Mouse (Mus musculus): Measurements from ENCODE around the gene Wars. TPM values are rescaled to one million over a fixed set of nuclear protein-coding genes. Genes with fewer than 3 reads are reported as not detected.

Gene Wars
- polyA plus RNA-seq (2015; fragmentation: Nextera tagmentation; extraction: Ambion mirVana): 58.1 and 63.0 TPM in 2 replicates

- Histone ChIP-seq H3K9ac (ENCODE audit: low read length) (peak within 1 kb of the TSS; percentile 82), H3K4me3 (ENCODE audit: low read length) (peak within 1 kb of the TSS; percentile 79), H3K4me2 (ENCODE audit: low read depth, low read length) (peak within 1 kb of the TSS; percentile 84), H3K4me1 (ENCODE audit: control insufficient read depth, insufficient read depth, low read length) (peaks cover 14% of the 10 kb centered on the region), H3K36me3 (ENCODE audit: control insufficient read depth, insufficient read depth) (no peaks in the 10 kb centered on the region; the same call in 1 of the 2 replicates), H3K27ac (ENCODE audit: low read length) (peak within 1 kb of the TSS; percentile 7; the same call in 1 of the 2 replicates), H3K27me3 (ENCODE audit: control insufficient read depth, insufficient read depth, low read length) (no peaks in the 10 kb centered on the region), H3K9me3 (replicated peaks; ENCODE audit: control insufficient read depth, low read length) (no peaks in the 10 kb centered on the region)
- WGBS: under 1% methylated on average over 57 of the region's 58 CpGs
- peak; percentile 100 for ATAC-seq (replicated peaks; ENCODE audit: extremely low read depth, insufficient read depth, low FRiP score)
Measured at GRCm38 (mm10) chr12:108893715-108894431, at the start of gene Wars. Gene Wars (minus strand): TSS chr12:108894174.

- Histone ChIP-seq H3K4me2 (ENCODE audit: low read depth, low read length) (no peak overlapping the region), H3K27ac (ENCODE audit: low read length) (no peak overlapping the region), H3K9me3 (replicated peaks; ENCODE audit: control insufficient read depth, low read length) (no peaks in the 10 kb centered on the region), H3K36me3 (ENCODE audit: control insufficient read depth, insufficient read depth) (no peaks in the 10 kb centered on the region), H3K27me3 (ENCODE audit: control insufficient read depth, insufficient read depth, low read length) (no peaks in the 10 kb centered on the region), H3K4me3 (ENCODE audit: low read length) (no peak overlapping the region), H3K4me1 (ENCODE audit: control insufficient read depth, insufficient read depth, low read length) (no peaks in the 10 kb centered on the region), H3K9ac (ENCODE audit: low read length) (no peak overlapping the region)
- no peak for ATAC-seq (replicated peaks; ENCODE audit: extremely low read depth, insufficient read depth, low FRiP score)
- WGBS: 82% methylated on average over 14 of the region's 14 CpGs
Measured at GRCm38 (mm10) chr12:108942203-108942923, 48.4 kb upstream of the Wars start.

DNA sequence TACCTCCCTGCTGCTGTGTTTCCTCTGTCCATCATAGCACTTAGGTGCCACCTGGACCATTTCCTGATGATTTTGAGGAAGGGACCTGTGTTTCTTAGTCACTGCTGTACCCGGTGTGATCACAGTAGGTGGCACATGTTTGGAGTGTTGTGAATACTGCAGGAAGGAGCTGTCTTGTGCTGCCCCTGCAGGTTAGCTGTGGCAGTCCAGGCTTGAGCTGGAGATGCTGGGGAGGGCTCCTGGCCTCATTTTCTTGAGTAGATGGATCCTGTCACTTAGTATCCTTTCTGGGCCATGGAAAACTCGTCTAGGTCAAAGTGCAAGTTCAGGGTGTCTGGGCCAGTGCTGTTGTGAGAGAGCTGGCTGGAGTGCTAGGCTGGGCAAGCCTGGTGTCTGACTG is 47.3 kb upstream of the Wars start:
- Histone ChIP-seq H3K27ac (ENCODE audit: low read length) (no peak overlapping the region), H3K27me3 (ENCODE audit: control insufficient read depth, insufficient read depth, low read length) (no peaks in the 10 kb centered on the region), H3K4me1 (ENCODE audit: control insufficient read depth, insufficient read depth, low read length) (peaks cover 8% of the 10 kb centered on the region), H3K36me3 (ENCODE audit: control insufficient read depth, insufficient read depth) (no peaks in the 10 kb centered on the region), H3K9me3 (replicated peaks; ENCODE audit: control insufficient read depth, low read length) (no peaks in the 10 kb centered on the region), H3K4me3 (ENCODE audit: low read length) (no peak overlapping the region), H3K4me2 (ENCODE audit: low read depth, low read length) (no peak overlapping the region), H3K9ac (ENCODE audit: low read length) (no peak overlapping the region)
- no peak for ATAC-seq (replicated peaks; ENCODE audit: extremely low read depth, insufficient read depth, low FRiP score)
- 52% methylated on average over 2 of the region's 2 CpGs for whole genome bisulfite sequencing

DNA sequence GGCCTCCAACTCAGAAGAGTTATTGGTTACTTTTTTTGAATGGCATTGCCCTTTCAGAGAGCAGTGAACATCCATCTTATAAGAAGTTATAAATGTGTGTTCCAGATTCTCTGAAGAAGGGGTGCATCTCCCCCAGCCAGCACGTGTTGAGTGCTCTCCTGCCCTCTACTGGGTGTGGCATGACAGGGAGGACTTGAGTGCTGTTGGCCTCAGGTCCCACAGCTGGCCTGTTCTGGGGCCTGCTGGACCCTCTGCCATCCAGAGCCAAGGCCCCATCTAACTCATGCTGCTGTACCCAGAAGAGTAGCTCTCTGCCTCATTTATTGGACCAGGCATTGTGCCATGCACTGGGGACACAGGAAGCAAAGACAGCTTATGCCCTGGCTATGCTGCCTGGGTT is 46.3 kb upstream of the Wars start:
- H3K27ac ChIP-seq (ENCODE audit: low read length): no peak overlapping the region
- H3K36me3 ChIP-seq (ENCODE audit: control insufficient read depth, insufficient read depth): no peaks in the 10 kb centered on the region
- 44% methylated on average over 1 of the region's 1 CpGs for WGBS
- peaks cover 10% of the 10 kb centered on the region for H3K4me1 ChIP-seq (ENCODE audit: control insufficient read depth, insufficient read depth, low read length)
- H3K4me3 ChIP-seq (ENCODE audit: low read length): no peak overlapping the region
- ATAC-seq (replicated peaks; ENCODE audit: extremely low read depth, insufficient read depth, low FRiP score): no peak
- H3K9me3 ChIP-seq (replicated peaks; ENCODE audit: control insufficient read depth, low read length): no peaks in the 10 kb centered on the region
- H3K27me3 ChIP-seq (ENCODE audit: control insufficient read depth, insufficient read depth, low read length): no peaks in the 10 kb centered on the region
- no peak overlapping the region for H3K9ac ChIP-seq (ENCODE audit: low read length)
- H3K4me2 ChIP-seq (ENCODE audit: low read depth, low read length): no peak overlapping the region

DNA sequence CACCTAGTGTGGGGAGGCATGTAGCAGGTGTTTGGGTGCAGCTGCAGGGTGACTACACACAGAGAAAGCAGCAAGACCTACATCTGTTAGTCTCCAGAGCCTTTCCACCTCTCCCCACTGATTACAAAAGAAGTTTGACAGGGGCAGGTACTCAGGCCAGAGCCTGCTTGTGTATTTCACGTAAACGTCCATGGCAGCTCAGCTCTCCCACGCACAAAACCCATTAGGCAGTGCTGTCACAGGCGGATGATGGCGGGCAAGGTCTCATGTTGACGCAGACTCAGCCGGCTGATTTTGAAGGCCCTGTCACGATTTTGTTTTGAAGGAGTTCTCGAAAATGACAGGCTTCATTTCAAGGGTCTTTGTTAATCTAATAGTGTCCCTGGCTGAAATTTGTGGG is 45.3 kb upstream of the Wars start:
- Histone ChIP-seq H3K9me3 (replicated peaks; ENCODE audit: control insufficient read depth, low read length) (no peaks in the 10 kb centered on the region), H3K4me3 (ENCODE audit: low read length) (no peak overlapping the region), H3K27ac (ENCODE audit: low read length) (peak overlapping the region; percentile 27; the same call in 1 of the 2 replicates), H3K9ac (ENCODE audit: low read length) (no peak overlapping the region), H3K4me2 (ENCODE audit: low read depth, low read length) (no peak overlapping the region), H3K36me3 (ENCODE audit: control insufficient read depth, insufficient read depth) (no peaks in the 10 kb centered on the region), H3K27me3 (ENCODE audit: control insufficient read depth, insufficient read depth, low read length) (no peaks in the 10 kb centered on the region), H3K4me1 (ENCODE audit: control insufficient read depth, insufficient read depth, low read length) (peaks cover 10% of the 10 kb centered on the region)
- 81% methylated on average over 9 of the region's 9 CpGs for WGBS
- no peak for ATAC-seq (replicated peaks; ENCODE audit: extremely low read depth, insufficient read depth, low FRiP score)

DNA sequence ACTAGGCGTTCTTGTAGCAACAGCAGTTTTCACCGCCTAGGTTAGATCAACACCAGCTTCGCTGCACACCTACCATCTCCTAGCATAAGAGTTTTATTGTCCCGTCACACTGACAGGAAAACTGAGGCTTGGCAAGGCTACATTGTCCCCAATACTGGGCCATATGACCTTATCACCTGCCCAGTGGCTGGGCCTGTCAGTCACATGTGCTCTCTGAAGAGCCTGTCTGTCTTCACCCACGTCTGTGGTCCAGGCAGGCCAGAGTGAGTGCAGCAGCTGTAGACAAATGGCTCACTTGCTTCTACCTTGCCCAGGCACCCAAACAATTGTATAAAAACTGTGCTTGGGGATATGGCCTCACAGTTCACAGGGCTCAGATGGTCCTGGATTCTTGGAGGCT is 44.9 kb upstream of the Wars start:
- Histone ChIP-seq H3K27me3 (ENCODE audit: control insufficient read depth, insufficient read depth, low read length) (no peaks in the 10 kb centered on the region), H3K9me3 (replicated peaks; ENCODE audit: control insufficient read depth, low read length) (no peaks in the 10 kb centered on the region), H3K27ac (ENCODE audit: low read length) (peak overlapping the region; percentile 21; the same call in 1 of the 2 replicates), H3K4me1 (ENCODE audit: control insufficient read depth, insufficient read depth, low read length) (peaks cover 10% of the 10 kb centered on the region), H3K9ac (ENCODE audit: low read length) (no peak overlapping the region), H3K36me3 (ENCODE audit: control insufficient read depth, insufficient read depth) (no peaks in the 10 kb centered on the region), H3K4me3 (ENCODE audit: low read length) (no peak overlapping the region), H3K4me2 (ENCODE audit: low read depth, low read length) (no peak overlapping the region)
- ATAC-seq (replicated peaks; ENCODE audit: extremely low read depth, insufficient read depth, low FRiP score): no peak
- whole genome bisulfite sequencing: 73% methylated on average over 5 of the region's 5 CpGs

DNA sequence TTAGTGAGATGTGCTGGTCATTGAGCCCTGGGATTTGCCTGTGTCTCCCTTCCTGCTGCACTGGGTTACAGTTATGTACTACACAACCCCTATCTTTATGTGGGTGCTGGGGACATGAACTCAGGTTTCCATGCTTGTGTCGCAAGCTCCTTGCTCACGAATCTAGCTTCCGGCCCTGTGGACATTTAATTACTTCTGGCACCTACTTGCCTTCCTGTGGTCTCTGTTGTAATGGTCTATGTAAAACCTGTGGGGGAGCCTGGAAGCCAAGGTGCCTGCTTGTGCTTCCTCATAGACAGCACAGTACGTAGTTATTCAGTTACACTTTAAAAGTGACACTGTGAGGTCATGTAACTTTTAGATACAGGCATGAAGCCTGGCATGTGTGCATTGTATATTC is 43.5 kb upstream of the Wars start:
- 79% methylated on average over 4 of the region's 4 CpGs for WGBS
- no peak for ATAC-seq (replicated peaks; ENCODE audit: extremely low read depth, insufficient read depth, low FRiP score)
- Histone ChIP-seq H3K4me2 (ENCODE audit: low read depth, low read length) (no peak overlapping the region), H3K4me3 (ENCODE audit: low read length) (no peak overlapping the region), H3K4me1 (ENCODE audit: control insufficient read depth, insufficient read depth, low read length) (peaks cover 10% of the 10 kb centered on the region), H3K36me3 (ENCODE audit: control insufficient read depth, insufficient read depth) (no peaks in the 10 kb centered on the region), H3K9ac (ENCODE audit: low read length) (no peak overlapping the region), H3K27me3 (ENCODE audit: control insufficient read depth, insufficient read depth, low read length) (no peaks in the 10 kb centered on the region), H3K9me3 (replicated peaks; ENCODE audit: control insufficient read depth, low read length) (no peaks in the 10 kb centered on the region), H3K27ac (ENCODE audit: low read length) (no peak overlapping the region; the same call in 1 of the 2 replicates)

DNA sequence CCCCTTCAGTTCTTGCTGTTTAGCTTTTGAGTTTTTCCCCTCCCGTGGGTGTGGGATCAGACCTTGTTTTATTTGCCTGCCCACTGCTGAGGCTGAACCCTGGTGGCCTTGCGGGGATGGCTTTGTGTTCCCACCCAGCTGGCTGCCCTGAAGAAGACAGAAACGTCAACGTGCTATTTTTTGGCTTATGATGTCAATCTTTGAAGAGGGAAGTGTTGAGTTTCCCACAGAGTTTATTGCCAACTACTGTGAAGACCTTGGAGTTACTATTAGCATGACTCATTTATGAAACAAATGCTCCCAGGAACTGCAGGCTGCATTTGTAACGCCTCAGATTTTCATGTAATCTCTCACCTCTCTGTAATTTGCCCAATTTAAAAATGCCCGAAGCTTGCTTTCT is 42.9 kb upstream of the Wars start:
- ATAC-seq (replicated peaks; ENCODE audit: extremely low read depth, insufficient read depth, low FRiP score): no peak
- H3K36me3 ChIP-seq (ENCODE audit: control insufficient read depth, insufficient read depth): no peaks in the 10 kb centered on the region
- 36% methylated on average over 6 of the region's 6 CpGs for WGBS
- peak overlapping the region; percentile 20; the same call in 1 of the 2 replicates for H3K9ac ChIP-seq (ENCODE audit: low read length)
- H3K27me3 ChIP-seq (ENCODE audit: control insufficient read depth, insufficient read depth, low read length): no peaks in the 10 kb centered on the region
- H3K4me3 ChIP-seq (ENCODE audit: low read length): no peak overlapping the region
- H3K4me1 ChIP-seq (ENCODE audit: control insufficient read depth, insufficient read depth, low read length): peaks cover 10% of the 10 kb centered on the region
- peak overlapping the region; percentile 42 for H3K27ac ChIP-seq (ENCODE audit: low read length)
- H3K9me3 ChIP-seq (replicated peaks; ENCODE audit: control insufficient read depth, low read length): no peaks in the 10 kb centered on the region
- H3K4me2 ChIP-seq (ENCODE audit: low read depth, low read length): no peak overlapping the region

DNA sequence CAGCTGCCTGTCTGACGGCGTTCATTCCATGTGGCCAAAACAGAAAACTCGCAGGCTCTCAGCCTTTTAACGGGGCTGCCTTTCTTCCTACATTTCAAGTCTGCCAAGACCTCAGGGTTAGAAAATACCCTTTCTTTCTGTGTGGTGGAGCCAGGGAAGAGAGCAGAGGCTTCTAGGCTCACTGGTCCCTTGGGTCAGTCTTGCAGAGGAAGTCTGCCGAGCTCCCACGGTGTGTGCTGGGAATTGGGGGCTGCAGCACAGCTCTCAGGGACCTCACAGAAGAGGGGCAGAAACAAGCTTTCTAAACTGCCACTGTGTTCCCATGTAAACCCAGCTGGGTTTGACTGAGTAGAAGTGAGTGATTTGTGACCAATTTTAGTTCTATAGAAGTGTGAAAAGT is 40.3 kb upstream of the Wars start:
- Histone ChIP-seq H3K4me1 (ENCODE audit: control insufficient read depth, insufficient read depth, low read length) (peaks cover 10% of the 10 kb centered on the region), H3K27ac (ENCODE audit: low read length) (peak overlapping the region; percentile 59; the same call in 1 of the 2 replicates), H3K9me3 (replicated peaks; ENCODE audit: control insufficient read depth, low read length) (no peaks in the 10 kb centered on the region), H3K9ac (ENCODE audit: low read length) (no peak overlapping the region), H3K4me2 (ENCODE audit: low read depth, low read length) (peak overlapping the region; percentile 39), H3K4me3 (ENCODE audit: low read length) (no peak overlapping the region), H3K36me3 (ENCODE audit: control insufficient read depth, insufficient read depth) (no peaks in the 10 kb centered on the region), H3K27me3 (ENCODE audit: control insufficient read depth, insufficient read depth, low read length) (no peaks in the 10 kb centered on the region)
- 65% methylated on average over 6 of the region's 6 CpGs for WGBS
- no peak for ATAC-seq (replicated peaks; ENCODE audit: extremely low read depth, insufficient read depth, low FRiP score)

Measured in heart, embryonic 16.5 days (tissue).